Mouse (Mus musculus): ENCODE measurements at regions not wholly inside any gene's neighbourhood (a gene's known extent, or its start where the extent isn't known, plus 50 kb on each side); places are given as distances from the start of the nearest gene placed in this dataset.
A peak's percentile ranks its signal among the peaks of the same experiment; 100 is the strongest.

- peak; percentile 85 for DNase-seq
Measured at GRCm38 (mm10) chr1:73299978-73300688, 284.4 kb upstream of the Tnp1 start.

- DNase-seq: no peak
Measured at GRCm38 (mm10) chr1:73285342-73285741, 269.6 kb upstream of the Tnp1 start.

DNA sequence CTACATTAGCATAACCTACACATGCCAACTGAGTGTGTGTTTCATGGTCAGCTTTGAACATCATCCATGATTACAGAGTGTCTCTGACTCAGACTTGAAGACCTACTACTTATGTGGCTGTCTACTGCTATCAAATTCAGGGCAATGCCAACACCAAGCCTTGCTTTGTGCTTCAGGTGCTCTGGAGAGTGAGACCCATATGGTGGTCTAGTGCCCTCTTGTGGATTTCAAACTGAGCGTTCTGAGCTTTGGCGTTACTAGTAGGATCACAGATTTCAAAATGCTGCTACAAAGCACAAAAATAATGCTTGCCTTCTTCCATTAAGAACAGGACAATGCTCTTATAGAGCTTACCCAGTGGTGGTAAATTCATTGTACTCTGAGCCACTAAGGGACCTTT lies 258.8 kb upstream of the Tnp1 start:
- DNase-seq: peak; percentile 57

- DNase-seq: no peak
Measured at GRCm38 (mm10) chr1:73270787-73271391, 255.2 kb upstream of the Tnp1 start.

DNA sequence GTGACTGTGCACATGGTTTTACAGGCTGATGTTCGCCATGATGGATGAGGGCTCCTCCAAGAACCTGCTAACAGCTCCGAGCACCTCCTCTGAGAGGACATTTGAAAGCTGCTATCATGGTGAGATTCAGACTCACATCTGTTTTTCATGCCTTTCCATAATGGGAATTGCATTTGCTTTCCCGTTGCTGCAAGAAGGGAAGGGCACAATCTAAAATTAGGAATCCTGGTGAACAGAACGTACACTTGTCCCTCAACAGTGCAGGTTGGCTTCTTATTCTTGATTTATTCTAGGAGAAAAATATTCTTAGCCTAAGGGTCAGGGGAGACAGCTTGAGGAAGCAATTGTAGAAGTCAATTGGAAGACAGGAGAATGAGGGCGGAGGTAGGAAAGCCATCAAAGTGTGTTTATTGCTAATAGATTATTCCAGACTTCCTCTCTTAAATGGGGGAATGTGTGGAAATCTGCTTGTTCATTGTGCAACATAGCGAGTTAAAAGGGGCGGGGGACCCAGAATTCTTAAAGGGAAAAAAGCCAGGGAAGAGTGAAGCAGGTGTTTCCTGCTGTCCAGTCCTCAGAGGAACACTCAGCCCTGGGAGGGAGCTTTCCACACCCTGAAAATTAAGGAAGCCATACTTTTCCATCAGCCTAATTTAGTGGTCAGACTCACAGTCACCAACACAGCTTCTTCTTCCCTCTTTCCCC lies 253.5 kb upstream of the Tnp1 start:
- DNase-seq: no peak

DNA sequence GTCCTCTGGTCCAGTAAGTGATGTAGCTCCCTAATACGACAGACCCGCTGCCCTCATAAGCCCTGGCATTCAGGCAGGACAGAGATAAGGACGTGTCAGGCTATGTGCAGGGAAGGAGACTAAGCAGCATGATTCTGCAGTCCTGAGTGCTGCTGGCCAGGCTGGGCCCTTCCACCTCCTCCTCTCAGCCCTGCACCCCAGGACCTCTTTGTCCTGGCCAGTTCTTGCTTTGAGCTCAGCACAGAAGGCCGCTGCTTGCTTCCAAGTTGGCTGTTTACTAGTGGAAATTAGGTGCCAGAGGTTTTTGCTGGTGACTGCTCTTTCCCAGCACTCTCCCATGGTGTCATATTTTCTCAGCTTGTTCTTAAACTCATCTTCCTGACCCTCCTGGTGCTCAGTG lies 249.3 kb upstream of the Tnp1 start:
- DNase-seq: no peak

DNA sequence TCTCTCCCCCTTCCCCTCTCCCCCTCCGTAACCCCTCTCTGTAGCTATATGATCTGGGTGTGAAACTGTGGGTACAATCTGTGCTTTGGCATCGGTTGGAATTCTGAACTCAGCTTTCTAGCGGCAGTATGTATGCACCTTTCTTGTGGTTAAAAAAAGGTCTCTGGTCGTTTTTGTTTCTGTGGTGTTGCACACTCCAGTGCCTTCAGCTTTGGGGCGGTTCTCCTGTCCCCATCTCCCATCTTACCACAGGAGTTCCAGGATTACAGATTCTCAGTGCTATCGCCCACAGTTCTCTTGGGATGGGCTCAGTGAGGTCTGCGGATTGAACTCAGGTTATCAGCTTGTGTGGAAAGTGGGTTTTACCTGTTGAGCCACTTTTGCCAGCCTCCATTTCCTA lies 248.5 kb upstream of the Tnp1 start:
- DNase-seq: no peak

DNA sequence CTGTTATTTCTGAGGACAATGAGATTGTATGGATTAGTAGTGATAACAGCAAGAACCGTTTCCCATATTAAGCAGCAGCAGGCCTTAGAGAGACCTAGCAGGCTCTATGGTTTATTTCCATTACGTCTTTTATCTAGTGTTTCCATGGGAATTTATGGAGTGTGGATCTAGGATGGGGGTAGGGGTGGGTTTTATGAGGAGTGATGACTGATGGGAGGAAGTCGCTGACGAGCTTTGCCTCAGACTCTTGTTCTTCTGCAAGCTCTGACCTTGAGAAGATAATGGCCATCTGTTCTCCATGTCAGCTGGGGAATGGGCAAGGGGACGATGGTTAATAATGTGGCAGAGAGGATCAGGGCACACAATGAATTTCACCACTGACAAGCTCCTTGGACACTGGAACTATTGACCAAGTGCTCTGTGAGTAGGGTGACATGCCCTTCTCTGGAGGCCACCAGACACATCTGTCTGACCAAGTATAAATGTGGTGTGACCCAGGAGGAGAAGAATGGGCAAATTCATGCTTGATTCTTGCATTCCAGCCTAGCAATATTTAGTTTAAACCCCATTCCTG lies 243.9 kb upstream of the Tnp1 start:
- no peak for DNase-seq

GRCm38 (mm10) chr1:73257263-73257662 lies 241.6 kb upstream of the Tnp1 start:
- no peak for DNase-seq

DNA sequence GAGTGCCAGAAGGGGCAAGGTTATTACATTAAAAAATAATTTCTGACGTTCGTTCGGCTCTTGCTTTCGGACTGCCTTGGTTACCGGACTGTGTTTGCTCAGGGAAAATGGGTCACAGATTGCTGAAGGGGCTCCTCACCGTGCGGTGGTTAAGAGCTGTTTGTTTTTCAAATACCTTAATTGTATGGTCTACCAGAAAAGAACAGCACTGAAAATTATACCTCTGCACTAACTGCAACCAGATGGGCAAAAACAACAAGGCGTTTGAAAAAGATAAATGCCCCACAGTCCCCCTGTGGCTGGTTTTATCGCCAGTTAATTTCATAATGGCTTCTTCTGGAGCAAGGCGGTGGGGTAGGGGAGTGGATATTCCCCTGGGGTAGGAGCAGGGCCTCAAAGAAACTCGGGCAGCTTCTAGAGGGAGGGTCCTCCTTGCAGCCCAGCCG lies 236.2 kb upstream of the Tnp1 start:
- DNase-seq: no peak

- DNase-seq: no peak
Measured at GRCm38 (mm10) chr1:73244016-73244415, 228.3 kb upstream of the Tnp1 start.

GRCm38 (mm10) chr1:73242290-73242689 lies 226.6 kb upstream of the Tnp1 start:
- DNase-seq: no peak

DNA sequence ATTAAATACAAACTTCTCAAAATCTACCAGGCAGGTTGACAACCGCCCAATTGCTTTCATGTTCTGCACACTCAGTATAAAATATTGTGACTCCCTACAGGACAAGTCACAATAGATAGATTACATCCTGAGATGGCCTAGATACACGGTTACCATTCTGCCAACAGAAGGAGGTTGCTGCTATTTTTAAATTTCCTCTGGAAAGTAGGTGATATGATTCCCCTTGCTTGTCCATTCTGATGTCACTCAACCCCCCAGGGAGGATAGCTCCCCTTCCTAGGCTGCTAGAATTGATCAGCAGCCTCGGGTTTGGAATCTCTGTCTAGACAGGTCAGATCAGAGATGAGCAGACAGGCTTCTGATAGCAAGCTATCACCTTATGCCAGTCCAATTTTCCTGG lies 221.2 kb upstream of the Tnp1 start:
- peak; percentile 16 for DNase-seq

DNA sequence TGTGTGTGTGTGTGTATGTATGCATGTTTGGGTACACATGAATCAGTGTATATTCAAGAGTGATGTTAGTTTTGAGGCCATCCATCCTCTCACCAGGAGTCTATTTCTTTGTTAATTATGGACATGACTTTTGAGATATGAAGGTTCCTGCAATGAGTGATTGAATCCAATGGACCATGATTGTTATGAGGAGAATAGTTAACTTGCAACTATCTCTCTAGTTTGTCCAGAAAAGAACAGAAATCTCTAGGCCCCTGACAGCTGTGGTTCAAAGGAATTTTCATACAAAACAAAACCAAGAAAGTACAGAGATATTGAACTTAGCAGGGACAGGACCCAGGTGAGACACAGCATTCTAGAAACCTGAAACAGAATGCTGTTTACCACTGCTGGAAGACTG lies 217.9 kb upstream of the Tnp1 start:
- DNase-seq: peak; percentile 63

GRCm38 (mm10) chr1:73233041-73233440 lies 217.3 kb upstream of the Tnp1 start:
- DNase-seq: peak; percentile 87

GRCm38 (mm10) chr1:73230611-73231010 lies 214.9 kb upstream of the Tnp1 start:
- DNase-seq: peak; percentile 64

- no peak for DNase-seq
Measured at GRCm38 (mm10) chr1:73227246-73227645, 211.5 kb upstream of the Tnp1 start.

DNA sequence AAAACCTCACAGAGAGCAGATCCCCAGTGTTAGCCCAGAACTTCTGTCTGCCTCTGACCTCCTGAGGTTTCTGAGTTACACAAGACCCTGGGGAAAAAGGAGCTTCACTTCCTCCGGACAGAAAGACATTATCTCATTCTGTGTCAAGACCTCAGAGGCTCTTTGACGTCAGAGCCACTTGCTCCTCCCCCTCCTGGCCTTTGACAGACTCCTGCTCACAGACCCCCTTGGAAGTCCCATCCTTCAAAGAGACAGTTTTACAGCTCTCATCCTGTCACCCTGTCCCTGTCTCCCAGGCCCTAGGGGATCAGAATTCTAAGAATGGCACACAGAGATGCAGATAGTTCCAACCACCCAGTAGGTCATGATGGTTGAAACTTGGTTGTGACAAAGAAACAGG lies 206.2 kb upstream of the Tnp1 start:
- DNase-seq: peak; percentile 64

- DNase-seq: peak; percentile 24
Measured at GRCm38 (mm10) chr1:73214305-73214946, 198.7 kb upstream of the Tnp1 start.

- DNase-seq: no peak
Measured at GRCm38 (mm10) chr1:73207421-73207820, 191.7 kb upstream of the Tnp1 start.

DNA sequence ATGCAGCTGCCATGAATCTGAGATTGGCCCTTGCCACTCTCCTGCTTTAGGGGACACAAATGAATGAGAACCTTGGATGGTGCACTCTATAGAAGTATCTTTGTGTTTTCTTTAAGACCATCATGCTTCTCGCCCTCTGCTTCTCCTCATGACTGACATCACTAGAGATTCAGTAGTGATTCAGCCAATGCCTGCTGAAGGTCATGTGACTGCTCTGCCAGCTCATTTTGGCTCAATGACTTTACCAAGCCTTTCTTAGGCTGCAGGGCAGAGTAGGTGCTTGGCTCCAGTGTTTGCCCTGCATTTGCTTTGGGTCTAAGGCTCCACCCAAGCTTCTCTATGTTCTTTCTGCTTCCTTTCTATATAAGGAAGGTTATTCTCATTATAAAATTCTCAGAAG lies 190.1 kb upstream of the Tnp1 start:
- no peak for DNase-seq

DNA sequence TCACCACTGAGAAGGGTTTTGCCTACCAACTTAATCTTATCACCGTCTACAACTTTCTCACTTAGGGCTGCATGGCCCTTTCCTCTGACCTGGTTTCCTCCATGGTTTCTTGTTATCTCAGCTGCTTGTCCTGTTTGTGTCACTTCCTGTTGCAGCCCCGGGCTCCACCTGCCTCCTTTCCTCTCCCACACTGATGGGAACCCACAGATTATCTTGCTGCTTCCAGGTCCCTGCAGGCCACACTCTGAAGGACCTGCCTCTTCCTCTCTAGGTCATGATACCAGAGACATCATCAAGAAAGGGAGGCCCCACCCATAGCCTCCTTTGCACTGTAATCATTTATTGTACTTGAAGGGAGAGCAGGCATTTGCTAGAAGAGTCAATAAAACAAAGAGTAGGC lies 184.4 kb upstream of the Tnp1 start:
- peak; percentile 44 for DNase-seq

- no peak for DNase-seq
Measured at GRCm38 (mm10) chr1:73190832-73191231, 175.1 kb upstream of the Tnp1 start.

All from kidney, adult 9 months (tissue).